ENCODE assay signal across 9 mouse cellular contexts in the genomic region with DNA sequence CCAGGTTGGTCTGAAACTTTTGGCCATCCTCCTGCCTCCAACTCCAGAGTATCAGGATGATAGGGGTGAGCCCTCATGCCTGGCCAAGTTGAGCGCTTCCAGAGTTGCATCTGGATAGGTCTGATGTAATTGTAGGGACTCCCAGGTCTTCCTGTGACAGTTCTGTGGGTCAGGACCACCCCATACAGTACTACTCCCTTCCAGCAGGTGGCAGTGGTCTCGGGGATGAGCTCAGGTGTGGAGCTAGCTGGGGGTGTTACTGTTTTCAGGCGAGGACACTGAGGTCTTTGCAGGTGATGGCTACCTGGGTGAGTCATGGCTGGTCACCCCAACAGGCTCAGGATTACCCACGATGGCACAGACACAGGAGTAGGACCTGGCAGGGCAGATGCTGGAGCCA. TPM values are rescaled to one million over a fixed set of nuclear protein-coding genes. Genes with fewer than 3 reads are reported as not detected.
DNase-seq lines count a peak whose midpoint lies in the region; ATAC-seq lines count a peak whose summit lies in the region.
"Had no signal": no experiment of that assay in that cellular context is flagged by ENCODE, and none has a peak within 500 bp of the region (broad histone marks: within the 10 kb centered on the region; RNA-seq: fewer than 3 reads in every experiment).

No protein-coding gene starts in this region.

- H3K4me2 ChIP-seq in midbrain, embryonic 11.5 days: no peak overlapping the region
- no peak overlapping the region for H3K4me2 ChIP-seq in midbrain, embryonic 15.5 days

- H3K36me3 ChIP-seq in midbrain, embryonic 11.5 days (ENCODE audit: control insufficient read depth, insufficient read depth, low read length): no peaks in the 10 kb centered on the region
- no peaks in the 10 kb centered on the region for H3K36me3 ChIP-seq in midbrain, embryonic 15.5 days (replicated peaks)

- peak; percentile 12 to 16 for DNase-seq in cerebellum, postnatal 36 days
- DNase-seq in cerebellum, adult 11 months: no peak
- peak; percentile 88 for DNase-seq in midbrain, embryonic 11.5 days (ENCODE audit: low spot score, missing footprints)
- DNase-seq in brain, adult 2 months (ENCODE audit: low read depth, low spot score): peak; percentile 24
- peak; percentile 73 to 75 for DNase-seq in kidney, postnatal 4 days
- peak; percentile 3 for DNase-seq in skeletal muscle tissue, adult 2 months (ENCODE audit: low read depth, low spot score)
- no peak for DNase-seq in right cerebral cortex, postnatal 36 days (ENCODE audit: low spot score in 2 of 2)

- H3K9ac ChIP-seq in midbrain, embryonic 11.5 days (ENCODE audit: low read length): no peak overlapping the region
- H3K9ac ChIP-seq in midbrain, embryonic 15.5 days: no peak overlapping the region

- no peak overlapping the region for H3K27ac ChIP-seq in midbrain, embryonic 11.5 days (ENCODE audit: low read depth, low read length)
- H3K27ac ChIP-seq in midbrain, embryonic 15.5 days: no peak overlapping the region

- no peak overlapping the region for H3K4me3 ChIP-seq in midbrain, embryonic 11.5 days (ENCODE audit: low read depth, low read length)
- no peak overlapping the region for H3K4me3 ChIP-seq in midbrain, embryonic 15.5 days
- H3K4me3 ChIP-seq: myocyte had no signal

- H3K9me3 ChIP-seq in midbrain, embryonic 11.5 days (ENCODE audit: control insufficient read depth, low read length): no peaks in the 10 kb centered on the region
- H3K9me3 ChIP-seq in midbrain, embryonic 15.5 days: no peaks in the 10 kb centered on the region

- peaks cover 5% of the 10 kb centered on the region; the same call in 1 of the 2 replicates for H3K27me3 ChIP-seq in midbrain, embryonic 11.5 days (ENCODE audit: control insufficient read depth, insufficient read depth, low read length)
- peaks cover 6% of the 10 kb centered on the region; the same call in 1 of the 2 replicates for H3K27me3 ChIP-seq in midbrain, embryonic 15.5 days (replicated peaks)

- ATAC-seq in midbrain, embryonic 11.5 days (ENCODE audit: low FRiP score): no peak
- ATAC-seq in midbrain, embryonic 15.5 days (replicated peaks): no peak

- no peaks in the 10 kb centered on the region for H3K4me1 ChIP-seq in midbrain, embryonic 11.5 days (ENCODE audit: control insufficient read depth, insufficient read depth, low read length)
- H3K4me1 ChIP-seq in midbrain, embryonic 15.5 days: no peaks in the 10 kb centered on the region

- WGBS in midbrain, embryonic 11.5 days: 22% methylated on average over 4 of the region's 4 CpGs
- WGBS in midbrain, embryonic 15.5 days: 18% methylated on average over 4 of the region's 4 CpGs

RNA-seq across cellular contexts. Expression of gene Fgf4, which starts 1.0 kb away (rescaled TPM):
- not detected in 2 replicates for polyA plus RNA-seq in midbrain, embryonic 11.5 days (2014; fragmentation: Nextera tagmentation; extraction: Ambion mirVana)
- polyA plus RNA-seq in midbrain, embryonic 15.5 days (2015; fragmentation: Nextera tagmentation; extraction: Ambion mirVana): not detected in 2 replicates
- polyA plus RNA-seq: myocyte had no signal

RNA-seq across cellular contexts. Expression of gene Fgf3, which starts 8.3 kb away (rescaled TPM):
- 1.1 TPM in 2 replicates for polyA plus RNA-seq in midbrain, embryonic 11.5 days (2014; fragmentation: Nextera tagmentation; extraction: Ambion mirVana)
- 2.9 and 4.8 TPM in 2 replicates for polyA plus RNA-seq in midbrain, embryonic 15.5 days (2015; fragmentation: Nextera tagmentation; extraction: Ambion mirVana)
- polyA plus RNA-seq: myocyte had no signal

RNA-seq across cellular contexts. Expression of gene Fgf15, which starts 50.2 kb away (rescaled TPM):
- polyA plus RNA-seq in midbrain, embryonic 11.5 days (2014; fragmentation: Nextera tagmentation; extraction: Ambion mirVana): 89.0 and 104 TPM in 2 replicates
- polyA plus RNA-seq in midbrain, embryonic 15.5 days (2015; fragmentation: Nextera tagmentation; extraction: Ambion mirVana): 26.7 and 26.8 TPM in 2 replicates
- polyA plus RNA-seq: myocyte had no signal

Comparison
In these comparisons a context has a peak if more than half of its experiments do, and no peak if none do; other contexts are left out.
1. DNase-seq: peak in cerebellum, postnatal 36 days (2 of 2), midbrain, embryonic 11.5 days (single experiment), brain, adult 2 months (single experiment), kidney, postnatal 4 days (2 of 2) and skeletal muscle tissue, adult 2 months (single experiment); none in cerebellum, adult 11 months (single experiment) and right cerebral cortex, postnatal 36 days (0 of 2).